Mouse (Mus musculus) heart, postnatal 25 days (tissue): ENCODE data around the gene Cfap221. TPM values are rescaled to one million over a fixed set of nuclear protein-coding genes. Genes with fewer than 3 reads are reported as not detected.

Experiments
- DNase-seq: peaks from one replicate; pipeline ENCODE4 v3.0.0; 2022; ENCODE audit warnings: low spot score
- intact Hi-C: fragments of 180-260 bp; cut with DNase I; formaldehyde crosslinking; loops from one replicate; pipeline ENCODE4 v1.15.1; 2025
- total RNA-seq, 2 experiments: library from RNA; stranded (reverse); gene quantifications; 2 replicates each; pipeline ENCODE4 v1.2.3; 2021

Cfap221 gene
- total RNA-seq, 2 experiments from 2014 or later, result not detected

DNA sequence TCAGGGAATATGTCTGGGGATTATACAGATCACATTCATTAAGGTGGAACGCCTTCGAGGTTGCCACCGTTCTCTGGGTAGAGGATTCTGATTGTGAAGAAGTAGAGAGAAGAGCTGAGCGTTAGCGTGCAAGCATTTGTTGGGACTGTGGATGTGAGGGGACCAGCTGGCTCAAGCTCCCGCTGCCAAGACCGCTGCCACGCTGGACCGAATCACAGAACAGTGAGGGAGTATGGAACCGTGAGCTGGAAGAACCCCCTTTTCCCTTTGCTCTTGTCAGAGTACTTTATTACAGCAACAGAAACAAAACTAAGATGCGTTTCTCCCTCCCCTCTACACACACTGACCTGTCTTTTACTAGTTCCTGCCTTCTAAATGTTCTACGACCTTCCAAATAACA is 15.6 kb upstream of the Cfap221 start:
- intact Hi-C loops, result loop anchor here (5.0 kb wide), 2 partner anchors 195 to 465 kb away; no protein-coding TSS in a partner anchor
- DNase-seq, result no peak

DNA sequence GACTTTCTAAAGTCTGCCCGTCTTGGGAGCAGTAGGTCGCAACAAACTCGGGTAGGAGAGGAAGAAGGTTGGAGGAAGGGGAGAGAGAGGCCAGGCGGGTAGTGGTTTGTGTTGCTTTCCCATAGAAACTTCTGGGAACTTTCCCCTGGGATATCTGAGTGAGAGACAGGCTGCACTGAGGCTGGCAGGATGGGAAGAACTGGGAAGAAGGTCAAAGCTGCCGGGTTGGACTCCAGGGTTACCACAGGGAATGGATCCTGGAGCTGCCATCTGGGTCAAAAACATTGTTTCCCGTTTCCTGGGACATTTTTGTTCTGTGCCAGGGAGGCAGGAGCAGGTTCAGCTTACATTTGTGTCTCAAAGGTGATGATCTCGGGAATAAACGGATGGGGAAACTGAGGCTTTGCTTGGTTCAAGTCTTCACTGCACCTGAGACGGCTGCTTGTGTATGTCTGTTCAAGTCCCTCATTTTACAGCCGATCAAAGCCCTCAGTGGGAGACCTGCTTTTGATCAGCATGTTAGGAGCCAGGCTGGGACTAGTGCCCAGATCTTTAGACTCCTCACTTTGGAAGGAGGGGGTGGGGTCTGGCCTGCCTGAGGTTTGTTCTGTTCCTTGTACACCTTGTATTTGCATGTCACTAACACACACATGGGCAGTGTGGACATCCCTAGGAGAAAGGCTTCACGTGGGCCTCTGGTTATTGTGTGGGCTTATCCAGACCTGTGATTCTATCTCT is 11.0 kb upstream of the Cfap221 start:
- DNase-seq, result no peak

GRCm38 (mm10) chr1:120006844-120007790 is 10.1 kb upstream of the Cfap221 start, which contains the start of gene Sctr:
Sctr (plus strand) TSS chr1:120006894.
- intact Hi-C loops, result no loop called here
- no peak for DNase-seq

More for the DNA sequence above, 11.0 kb upstream of the Cfap221 start:
- intact Hi-C loops, result no loop called here

GRCm38 (mm10) chr1:119997644-119998043 is 610 bp upstream of the Cfap221 start:
- DNase-seq, result no peak
- intact Hi-C loops, result no loop called here

- intact Hi-C loops, result no loop called here
- DNase-seq, result no peak
Observed at GRCm38 (mm10) chr1:119986555-119986954, 10.5 kb downstream of the Cfap221 start.

- DNase-seq, result no peak
- intact Hi-C loops, result no loop called here
Observed at GRCm38 (mm10) chr1:119975141-119975540, 21.9 kb downstream of the Cfap221 start.

GRCm38 (mm10) chr1:119973117-119973516 is 23.9 kb downstream of the Cfap221 start:
- intact Hi-C loops, result no loop called here
- no peak for DNase-seq

DNA sequence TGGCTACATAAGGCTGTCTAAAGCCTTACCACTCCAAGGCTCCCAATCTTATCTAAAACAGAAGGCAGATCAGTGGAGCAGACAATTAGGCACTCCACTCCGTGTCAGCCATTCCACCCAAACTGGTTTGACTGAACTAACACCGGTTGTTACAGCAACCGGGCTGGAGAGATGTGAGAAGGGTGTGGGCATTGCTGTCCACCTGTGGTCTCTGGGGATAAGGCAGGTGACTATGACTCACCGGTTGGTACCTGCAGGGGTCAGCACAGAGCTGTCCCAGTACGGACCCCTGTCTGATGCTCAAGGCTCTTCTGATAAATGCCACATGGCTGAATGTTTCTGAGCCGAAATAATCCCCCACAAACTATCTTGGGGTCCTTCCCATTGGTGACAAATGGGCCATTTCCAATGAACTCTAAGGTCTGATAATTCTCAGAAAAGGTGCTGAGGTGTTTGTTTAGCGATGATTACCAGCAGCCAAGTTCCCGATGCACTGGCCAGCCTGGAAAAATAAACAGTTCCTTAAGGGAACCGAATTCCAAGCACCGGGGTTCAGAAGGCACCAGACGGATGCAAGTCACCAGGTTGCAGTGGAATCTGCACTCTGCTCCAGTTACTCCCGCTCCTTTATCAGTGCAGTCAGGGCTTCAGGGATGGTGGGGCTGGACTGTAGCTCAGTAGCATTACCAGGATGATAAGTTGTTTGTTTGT is 31.1 kb downstream of the Cfap221 start:
- no peak for DNase-seq
- intact Hi-C loops, result no loop called here

DNA sequence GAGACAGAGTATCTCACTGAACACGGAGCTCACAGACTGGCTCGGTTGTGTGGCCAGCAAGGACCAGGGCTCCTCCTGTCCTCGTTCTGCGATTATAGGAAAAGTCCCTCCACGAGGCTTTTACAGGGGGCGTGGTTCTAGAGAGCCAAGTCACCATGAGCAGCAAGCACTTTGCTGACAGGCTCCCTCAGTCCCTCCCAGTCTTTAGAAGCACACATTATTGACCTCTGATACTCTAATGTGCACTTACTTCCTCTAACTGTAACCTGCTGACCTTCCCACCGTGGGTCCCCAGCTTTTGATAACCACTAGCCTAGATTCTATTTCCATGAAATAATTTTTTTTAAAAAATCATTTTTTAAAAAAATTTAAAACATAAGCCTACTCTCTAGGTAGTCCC is 37.1 kb downstream of the Cfap221 start:
- DNase-seq, result no peak
- intact Hi-C loops, result no loop called here

GRCm38 (mm10) chr1:119959464-119959863 is 37.6 kb downstream of the Cfap221 start:
- intact Hi-C loops, result no loop called here
- DNase-seq, result no peak

GRCm38 (mm10) chr1:119957716-119958222 is 39.3 kb downstream of the Cfap221 start:
- DNase-seq, result no peak
- intact Hi-C loops, result no loop called here

- intact Hi-C loops, result no loop called here
- DNase-seq, result no peak
Observed at GRCm38 (mm10) chr1:119954680-119955079, 42.4 kb downstream of the Cfap221 start.

DNA sequence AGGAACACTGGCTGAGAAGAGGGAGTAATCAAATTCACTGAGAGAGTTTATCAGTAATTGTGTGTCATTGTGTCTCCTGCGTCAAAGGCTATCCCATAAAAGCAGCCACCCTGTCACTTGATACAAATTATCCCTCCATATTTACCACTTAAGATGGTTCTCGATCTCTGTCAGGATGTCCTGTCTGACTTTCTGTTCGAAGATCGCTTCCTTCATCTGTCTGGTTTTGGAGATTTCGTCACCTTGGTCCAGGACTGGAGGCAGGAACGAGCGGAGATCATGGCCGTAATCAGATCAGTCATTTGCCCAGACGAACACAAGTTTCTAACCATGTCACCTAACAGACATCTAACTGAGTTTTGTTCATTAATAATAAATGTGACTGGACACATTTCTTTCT is 43.6 kb downstream of the Cfap221 start:
- intact Hi-C loops, result no loop called here
- DNase-seq, result no peak

GRCm38 (mm10) chr1:119950086-119950485 is 46.9 kb downstream of the Cfap221 start:
- no peak for DNase-seq
- intact Hi-C loops, result no loop called here

DNA sequence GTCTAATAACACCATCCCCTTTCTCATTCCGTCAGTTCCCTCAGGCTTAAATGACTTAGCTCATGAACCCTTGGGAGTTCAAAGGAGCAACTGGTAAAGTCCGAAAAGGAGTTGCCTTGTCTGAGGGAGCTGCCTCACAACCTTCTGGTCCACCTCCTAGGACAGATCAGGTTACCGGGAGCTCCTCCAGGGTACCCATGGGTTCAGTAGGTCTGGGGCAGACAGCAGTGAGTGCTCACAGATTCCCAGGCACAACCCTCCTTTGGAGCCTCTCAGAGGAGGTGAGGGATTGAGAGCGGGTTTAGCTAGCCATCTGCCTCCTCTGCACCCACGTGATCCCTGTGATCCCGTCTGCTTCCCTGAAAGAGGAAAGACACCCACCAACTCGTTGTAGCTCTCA is 60.2 kb downstream of the Cfap221 start:
- intact Hi-C loops, result no loop called here
- no peak for DNase-seq

DNA sequence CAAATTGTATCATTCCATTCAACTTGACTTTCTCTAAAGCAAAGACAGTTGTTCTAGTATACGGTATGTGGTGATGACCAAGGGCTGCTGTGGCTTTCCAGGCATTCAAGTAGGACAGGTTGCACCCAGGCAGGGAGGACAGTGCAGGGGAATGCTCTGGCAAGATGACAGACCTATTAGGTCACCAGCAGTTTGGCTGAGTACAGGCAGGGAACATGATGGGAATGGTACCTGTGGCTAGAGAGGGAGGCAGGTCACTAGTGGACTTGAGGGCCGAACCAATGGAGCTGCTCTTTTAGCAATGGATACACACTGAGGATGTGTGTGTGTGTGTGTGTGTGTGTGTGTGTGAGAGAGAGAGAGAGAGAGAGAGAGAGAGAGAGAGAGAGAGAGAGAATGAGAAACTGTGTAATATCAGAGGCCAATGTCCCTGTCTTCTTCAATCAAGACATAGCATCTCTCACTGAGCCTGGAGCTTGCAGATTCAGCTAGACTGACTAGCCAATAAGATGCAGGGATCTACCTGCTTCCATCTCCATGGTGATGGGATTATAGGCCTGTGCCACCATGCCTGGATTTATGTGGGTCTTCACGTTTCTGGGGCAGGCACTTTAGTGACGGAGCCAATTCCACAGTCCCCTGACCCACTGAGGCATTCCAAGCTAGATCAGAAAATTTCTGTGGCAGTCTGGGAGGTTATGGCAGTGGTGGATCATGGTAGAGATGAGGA is 65.4 kb downstream of the Cfap221 start:
- no peak for DNase-seq
- intact Hi-C loops, result no loop called here

DNA sequence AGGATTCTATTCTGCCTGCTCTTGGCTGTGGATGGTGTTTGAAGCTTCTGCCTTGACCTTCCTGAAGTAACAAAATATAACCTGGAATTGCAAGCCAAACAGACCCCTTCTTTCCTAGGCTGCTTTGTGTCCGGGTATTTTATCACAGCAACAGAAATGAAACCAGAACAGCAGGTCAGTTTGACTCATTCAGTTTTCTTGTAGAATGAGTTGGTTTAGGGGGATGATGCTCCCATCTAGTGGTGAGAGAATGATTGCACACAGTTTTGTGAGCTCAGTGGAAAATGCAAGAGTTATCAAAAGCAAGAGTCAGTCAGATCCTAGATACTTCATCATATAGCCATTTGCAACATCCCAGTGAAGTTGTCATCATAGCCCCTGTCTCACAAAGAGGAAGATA is 67.3 kb downstream of the Cfap221 start:
- intact Hi-C loops, result loop anchor here (5.0 kb wide), 1 partner anchor 382 kb away; no protein-coding TSS in a partner anchor

DNA sequence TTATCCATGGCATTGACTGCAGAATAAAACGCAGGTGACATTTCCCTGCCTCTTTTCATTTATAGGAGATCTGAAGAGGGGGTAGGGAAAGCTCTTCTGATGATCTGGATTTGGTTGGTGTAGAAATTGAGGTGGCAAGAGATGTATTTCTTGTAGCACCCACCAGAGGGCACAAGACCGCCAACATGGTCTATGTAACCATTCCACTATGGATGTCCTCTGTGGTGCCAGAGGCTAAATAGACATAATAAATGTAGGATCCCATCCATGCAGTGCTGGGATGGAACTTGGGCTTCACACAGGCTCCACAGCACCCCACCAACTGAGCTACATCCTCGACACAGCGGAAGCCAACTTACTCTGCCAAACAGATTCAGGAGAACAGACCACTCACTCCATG is 77.7 kb downstream of the Cfap221 start:
- intact Hi-C loops, result no loop called here
- no peak for DNase-seq

More for the DNA sequence above, 67.3 kb downstream of the Cfap221 start:
- no peak for DNase-seq

GRCm38 (mm10) chr1:119916823-119917371 is 80.1 kb downstream of the Cfap221 start:
- intact Hi-C loops, result no loop called here

More at GRCm38 (mm10) chr1:119916823-119917371, 80.1 kb downstream of the Cfap221 start:
- DNase-seq, result no peak
